Mouse (Mus musculus) liver, embryonic 13.5 days (tissue): ENCODE results near the gene Nkd1. TPM values are rescaled to one million over a fixed set of nuclear protein-coding genes. Genes with fewer than 3 reads are reported as not detected.
A peak's percentile ranks its signal among the peaks of the same experiment; 100 is the strongest.

Experiments
- ATAC-seq: fragments of 200-750 bp; cut with Nextera tagmentation; 2 replicates; pipeline ENCODE4 v1.8.0; 2017; ENCODE audit warnings: low read depth, mild to moderate bottlenecking, moderate number of reproducible peaks, moderate library complexity
- DNase-seq: peaks from one replicate; pipeline ENCODE4 v3.0.0; 2022
- H3K27ac ChIP-seq: fragments of 300-500 bp; sonication (generic); 2 replicates; pipeline ENCODE4 v1.5.1; 2015; ENCODE audit warnings: moderate library complexity, mild to moderate bottlenecking, inconsistent platforms
- H3K27me3 ChIP-seq: fragments of 300-500 bp; sonication (generic); 2 replicates; pipeline ENCODE4 v1.6.1; 2015; ENCODE audit warnings: mild to moderate bottlenecking, inconsistent platforms
- H3K36me3 ChIP-seq: fragments of 300-500 bp; sonication (generic); 2 replicates; pipeline ENCODE4 v1.6.1; 2015; ENCODE audit warnings: mild to moderate bottlenecking, inconsistent platforms
- H3K4me1 ChIP-seq: fragments of 300-500 bp; sonication (generic); replicated peaks from 2 replicates; pipeline ENCODE4 v1.6.1; 2015; ENCODE audit warnings: inconsistent platforms
- H3K4me2 ChIP-seq: fragments of 300-500 bp; sonication (generic); 2 replicates; pipeline ENCODE4 v1.6.1; 2015; ENCODE audit warnings: inconsistent platforms, mild to moderate bottlenecking, moderate library complexity
- H3K4me3 ChIP-seq: fragments of 300-500 bp; sonication (generic); replicated peaks from 2 replicates; pipeline ENCODE4 v1.5.1; 2015; ENCODE audit warnings: mild to moderate bottlenecking, inconsistent platforms
- H3K9ac ChIP-seq: fragments of 300-500 bp; sonication (generic); 2 replicates; pipeline ENCODE4 v1.6.1; 2015; ENCODE audit warnings: mild to moderate bottlenecking, inconsistent platforms
- H3K9me3 ChIP-seq: fragments of 300-500 bp; sonication (generic); replicated peaks from 2 replicates; pipeline ENCODE4 v1.6.1; 2016; ENCODE audit warnings: inconsistent platforms
- WGBS: fragments of 180-500 bp; shearing (Covaris S2); methylation state at CpG from one replicate; pipeline ENCODE4 v1.1.7; 2015; ENCODE audit not compliant: insufficient replicate concordance; 5-methylcytosine and 5-hydroxymethylcytosine counted together
- polyA plus RNA-seq: library from polyadenylated mRNA; unstranded; fragments of >200 nt; fragmentation: Nextera tagmentation; extraction: Ambion mirVana; gene quantifications from 2 replicates; pipeline ENCODE4 v1.2.1, GENCODE M21; 2015

The Nkd1 gene
- polyA plus RNA-seq, 1 experiment from 2014 or later = 2.2 TPM

GRCm38 (mm10) chr8:88521541-88522414 is 624 bp downstream of the Nkd1 start:
- no peak overlapping the region for H3K27ac ChIP-seq
- peak; percentile 15; the same call in 1 of the 2 replicates for ATAC-seq
- H3K27me3 ChIP-seq = peaks cover 68% of the 10 kb centered on the region
- H3K4me3 ChIP-seq = peak overlapping the region; percentile 58
- peak overlapping the region; percentile 76 for H3K4me2 ChIP-seq
- no peaks in the 10 kb centered on the region for H3K9me3 ChIP-seq
- H3K4me1 ChIP-seq = peaks cover 17% of the 10 kb centered on the region
- no peak for DNase-seq
- WGBS = 1% methylated on average over 54 of the region's 65 CpGs
- H3K36me3 ChIP-seq = no peaks in the 10 kb centered on the region
- peak overlapping the region; percentile 50 for H3K9ac ChIP-seq

GRCm38 (mm10) chr8:88522433-88523030 is 1.4 kb downstream of the Nkd1 start:
- no peak for ATAC-seq
- no peaks in the 10 kb centered on the region for H3K36me3 ChIP-seq
- H3K9ac ChIP-seq = no peak overlapping the region
- WGBS = 36% methylated on average over 5 of the region's 5 CpGs
- DNase-seq = no peak
- H3K4me3 ChIP-seq = peak overlapping the region; percentile 58
- H3K27ac ChIP-seq = no peak overlapping the region
- H3K4me1 ChIP-seq = peaks cover 17% of the 10 kb centered on the region
- H3K4me2 ChIP-seq = peak overlapping the region; percentile 76
- H3K9me3 ChIP-seq = no peaks in the 10 kb centered on the region
- H3K27me3 ChIP-seq = peaks cover 63% of the 10 kb centered on the region

GRCm38 (mm10) chr8:88523621-88524020 is 2.5 kb downstream of the Nkd1 start:
- no peak overlapping the region for H3K4me2 ChIP-seq
- H3K27ac ChIP-seq = no peak overlapping the region
- ATAC-seq = no peak
- no peaks in the 10 kb centered on the region for H3K36me3 ChIP-seq
- H3K9me3 ChIP-seq = no peaks in the 10 kb centered on the region
- WGBS = 50% methylated on average over 4 of the region's 4 CpGs
- no peak overlapping the region for H3K4me3 ChIP-seq
- H3K4me1 ChIP-seq = peaks cover 17% of the 10 kb centered on the region
- peaks cover 53% of the 10 kb centered on the region for H3K27me3 ChIP-seq
- no peak for DNase-seq
- no peak overlapping the region for H3K9ac ChIP-seq

GRCm38 (mm10) chr8:88524132-88524531 is 3.0 kb downstream of the Nkd1 start:
- no peak overlapping the region for H3K4me2 ChIP-seq
- WGBS = 37% methylated on average over 4 of the region's 4 CpGs
- H3K4me1 ChIP-seq = peaks cover 17% of the 10 kb centered on the region

GRCm38 (mm10) chr8:88524851-88525250 is 3.7 kb downstream of the Nkd1 start:
- 63% methylated on average over 7 of the region's 7 CpGs for WGBS
- no peak overlapping the region for H3K27ac ChIP-seq
- no peak overlapping the region for H3K4me3 ChIP-seq
- H3K4me2 ChIP-seq = no peak overlapping the region
- H3K9ac ChIP-seq = no peak overlapping the region
- no peak for ATAC-seq
- no peaks in the 10 kb centered on the region for H3K36me3 ChIP-seq
- peaks cover 41% of the 10 kb centered on the region for H3K27me3 ChIP-seq
- DNase-seq = no peak
- peaks cover 17% of the 10 kb centered on the region for H3K4me1 ChIP-seq
- no peaks in the 10 kb centered on the region for H3K9me3 ChIP-seq

More at GRCm38 (mm10) chr8:88524132-88524531, 3.0 kb downstream of the Nkd1 start:
- peaks cover 48% of the 10 kb centered on the region for H3K27me3 ChIP-seq
- H3K9me3 ChIP-seq = no peaks in the 10 kb centered on the region
- ATAC-seq = no peak
- no peak overlapping the region for H3K4me3 ChIP-seq
- H3K27ac ChIP-seq = no peak overlapping the region
- no peaks in the 10 kb centered on the region for H3K36me3 ChIP-seq
- H3K9ac ChIP-seq = no peak overlapping the region
- no peak for DNase-seq

GRCm38 (mm10) chr8:88526296-88526695 is 5.1 kb downstream of the Nkd1 start:
- H3K9me3 ChIP-seq = no peaks in the 10 kb centered on the region
- no peak overlapping the region for H3K4me3 ChIP-seq
- H3K4me1 ChIP-seq = peaks cover 12% of the 10 kb centered on the region
- DNase-seq = no peak
- peaks cover 26% of the 10 kb centered on the region for H3K27me3 ChIP-seq
- no peaks in the 10 kb centered on the region for H3K36me3 ChIP-seq
- no peak for ATAC-seq
- H3K9ac ChIP-seq = no peak overlapping the region
- no peak overlapping the region for H3K4me2 ChIP-seq
- no peak overlapping the region for H3K27ac ChIP-seq
- WGBS = 66% methylated on average over 5 of the region's 5 CpGs

GRCm38 (mm10) chr8:88528186-88528585 is 7.0 kb downstream of the Nkd1 start:
- ATAC-seq = no peak
- H3K36me3 ChIP-seq = no peaks in the 10 kb centered on the region
- no peaks in the 10 kb centered on the region; the same call in 1 of the 2 replicates for H3K4me1 ChIP-seq
- 74% methylated on average over 9 of the region's 9 CpGs for WGBS
- no peak overlapping the region for H3K27ac ChIP-seq
- H3K9ac ChIP-seq = no peak overlapping the region
- H3K9me3 ChIP-seq = no peaks in the 10 kb centered on the region
- DNase-seq = no peak
- no peak overlapping the region for H3K4me2 ChIP-seq
- H3K4me3 ChIP-seq = no peak overlapping the region
- H3K27me3 ChIP-seq = peaks cover 7% of the 10 kb centered on the region; the same call in 1 of the 2 replicates

GRCm38 (mm10) chr8:88529798-88530197 is 8.6 kb downstream of the Nkd1 start:
- ATAC-seq (no peak), DNase-seq (no peak)
- H3K9ac ChIP-seq = no peak overlapping the region
- 71% methylated on average over 4 of the region's 4 CpGs for WGBS
- H3K9me3 ChIP-seq = no peaks in the 10 kb centered on the region
- H3K27ac ChIP-seq = no peak overlapping the region
- no peaks in the 10 kb centered on the region for H3K27me3 ChIP-seq
- no peaks in the 10 kb centered on the region for H3K36me3 ChIP-seq
- H3K4me3 ChIP-seq = no peak overlapping the region
- no peak overlapping the region for H3K4me2 ChIP-seq
- H3K4me1 ChIP-seq = no peaks in the 10 kb centered on the region

GRCm38 (mm10) chr8:88537081-88537480 is 15.9 kb downstream of the Nkd1 start:
- Histone ChIP-seq H3K4me1 (no peaks in the 10 kb centered on the region), H3K27ac (no peak overlapping the region), H3K4me3 (no peak overlapping the region), H3K4me2 (no peak overlapping the region), H3K9ac (no peak overlapping the region), H3K9me3 (no peaks in the 10 kb centered on the region), H3K36me3 (no peaks in the 10 kb centered on the region), H3K27me3 (no peaks in the 10 kb centered on the region)
- WGBS = 26% methylated on average over 2 of the region's 2 CpGs
- DNase-seq (no peak), ATAC-seq (no peak)

GRCm38 (mm10) chr8:88537998-88538975 is 17.1 kb downstream of the Nkd1 start:
- no peak for DNase-seq

GRCm38 (mm10) chr8:88538976-88539371 is 17.8 kb downstream of the Nkd1 start:
- no peak overlapping the region for H3K4me3 ChIP-seq
- DNase-seq = no peak
- H3K4me1 ChIP-seq = no peaks in the 10 kb centered on the region
- H3K9me3 ChIP-seq = no peaks in the 10 kb centered on the region
- H3K9ac ChIP-seq = no peak overlapping the region
- no peak for ATAC-seq
- H3K4me2 ChIP-seq = no peak overlapping the region
- H3K27me3 ChIP-seq = no peaks in the 10 kb centered on the region
- no peaks in the 10 kb centered on the region for H3K36me3 ChIP-seq
- H3K27ac ChIP-seq = no peak overlapping the region
- 58% methylated on average over 7 of the region's 7 CpGs for WGBS

More at GRCm38 (mm10) chr8:88537998-88538975, 17.1 kb downstream of the Nkd1 start:
- WGBS = 57% methylated on average over 19 of the region's 19 CpGs
- Histone ChIP-seq H3K27ac (no peak overlapping the region), H3K36me3 (no peaks in the 10 kb centered on the region), H3K4me3 (no peak overlapping the region), H3K27me3 (no peaks in the 10 kb centered on the region), H3K9ac (no peak overlapping the region), H3K4me1 (no peaks in the 10 kb centered on the region), H3K4me2 (no peak overlapping the region), H3K9me3 (no peaks in the 10 kb centered on the region)
- ATAC-seq = no peak
